Mouse (Mus musculus) liver, adult (tissue): ENCODE data around the gene Pkd1l2.

Source experiments
- GATA4 ChIP-seq: IDR thresholded peaks from 2 replicates; pipeline ENCODE4 v1.6.1; 2014; ENCODE audit warnings: mild to moderate bottlenecking, low read length; ENCODE audit not compliant: insufficient replicate concordance

Pkd1l2 gene

DNA sequence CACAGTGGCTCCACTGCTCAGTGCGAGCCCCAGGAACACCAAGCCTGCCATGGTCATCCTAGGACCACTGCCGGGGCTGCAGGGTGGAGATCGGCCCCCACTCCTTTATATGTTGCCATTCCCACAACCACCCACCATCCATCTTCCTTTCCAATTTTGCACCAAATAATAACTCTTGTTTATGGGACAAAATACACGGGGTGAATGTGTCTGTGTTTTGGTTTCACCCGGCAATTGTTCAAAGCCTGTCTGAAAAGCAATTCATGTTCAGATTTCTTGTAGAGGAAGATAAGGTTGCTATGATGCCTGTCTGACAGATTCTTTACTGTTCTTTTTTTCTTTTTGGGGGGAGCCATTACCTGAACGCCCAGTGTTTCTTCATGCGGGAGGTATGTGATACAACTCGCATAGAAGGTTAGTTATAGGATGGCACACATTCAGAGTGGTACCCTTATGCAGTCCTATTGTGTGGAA, at the start of gene Pkd1l2:
TSS of gene Pkd1l2 (minus strand) at position 51 of the 474 bp plus-strand sequence.
- TF ChIP-seq GATA4: no peak

- no peak for TF ChIP-seq GATA4
Measured at GRCm38 (mm10) chr8:117127063-117127462, 44.8 kb upstream of the Pkd1l2 start.

DNA sequence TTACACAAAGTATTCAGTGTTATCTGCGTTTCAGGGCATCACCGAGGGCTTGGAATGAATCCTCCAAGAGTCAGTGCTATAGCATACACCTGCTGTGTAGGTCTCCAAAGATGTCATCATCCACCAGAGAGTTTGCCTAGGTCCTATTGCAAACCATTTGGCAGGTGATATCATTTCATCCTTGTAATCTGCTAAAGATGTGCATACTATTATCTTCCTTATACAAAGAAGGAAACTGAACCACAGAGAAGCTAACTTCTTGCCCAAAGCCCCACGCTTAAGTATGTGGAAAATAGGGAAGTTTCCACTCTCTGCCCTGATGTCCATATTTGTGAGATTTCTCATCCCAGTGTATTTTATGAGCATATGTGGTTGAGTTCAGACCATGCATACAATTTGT, 44.2 kb upstream of the Pkd1l2 start:
- no peak for TF ChIP-seq GATA4

- no peak for TF ChIP-seq GATA4
Measured at GRCm38 (mm10) chr8:117125854-117126253, 43.6 kb upstream of the Pkd1l2 start.

DNA sequence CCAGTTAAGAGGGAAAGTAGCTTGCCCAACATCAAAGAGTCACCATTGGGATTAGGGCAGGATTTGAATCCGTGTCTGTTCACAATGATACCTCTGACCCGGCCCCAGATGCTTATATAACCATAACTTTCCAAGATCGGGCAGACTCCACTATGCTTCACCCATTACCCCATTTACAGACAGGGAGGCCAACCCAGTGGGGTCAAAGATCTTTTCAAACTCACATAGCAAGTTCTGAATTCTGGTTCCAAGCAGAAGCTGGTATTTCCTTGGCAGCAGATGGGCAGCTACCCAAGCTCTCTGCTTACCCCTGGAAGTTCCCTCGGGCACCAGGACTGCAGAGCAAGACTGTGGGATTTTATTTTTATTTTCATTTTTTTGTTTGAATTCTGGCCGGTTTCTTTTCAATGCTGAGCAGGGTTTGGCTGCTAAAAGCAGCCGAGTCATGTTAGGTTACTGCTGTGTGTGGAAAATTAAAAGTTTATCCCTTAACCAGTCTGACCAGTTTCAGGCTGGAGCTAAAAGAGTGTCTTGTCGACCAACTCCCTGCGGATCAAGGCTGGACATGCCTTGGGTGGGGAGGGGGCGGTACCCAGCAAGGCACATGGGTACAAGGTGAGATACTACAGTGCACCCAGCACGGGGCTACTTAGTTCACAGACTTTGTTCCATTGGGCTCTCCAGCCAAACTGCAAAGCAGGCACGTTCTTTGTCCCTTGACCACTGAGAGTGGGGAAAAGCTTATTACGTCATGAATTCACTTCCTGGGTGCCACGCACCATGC, 41.8 kb upstream of the Pkd1l2 start:
- TF ChIP-seq GATA4: no peak

DNA sequence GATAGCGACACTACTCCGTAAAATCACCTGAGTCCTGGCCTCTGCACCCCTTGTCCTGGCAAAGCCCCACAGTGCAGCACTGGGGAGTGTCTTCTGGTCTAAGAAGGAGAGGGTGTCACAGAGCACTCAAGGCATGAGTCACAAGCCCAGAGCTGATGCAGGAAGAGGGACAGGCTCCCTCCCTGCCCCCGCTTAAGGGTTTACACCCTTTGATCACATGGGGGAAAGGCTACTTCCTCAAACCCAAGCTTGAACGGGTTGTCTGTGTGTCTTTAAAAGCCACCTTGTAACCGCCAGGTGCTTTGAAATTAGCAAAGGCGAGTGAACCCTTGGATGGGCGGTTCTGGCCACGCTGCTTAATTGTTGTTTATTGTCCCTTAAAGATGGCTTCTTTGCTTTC, 39.0 kb upstream of the Pkd1l2 start:
- no peak for TF ChIP-seq GATA4

DNA sequence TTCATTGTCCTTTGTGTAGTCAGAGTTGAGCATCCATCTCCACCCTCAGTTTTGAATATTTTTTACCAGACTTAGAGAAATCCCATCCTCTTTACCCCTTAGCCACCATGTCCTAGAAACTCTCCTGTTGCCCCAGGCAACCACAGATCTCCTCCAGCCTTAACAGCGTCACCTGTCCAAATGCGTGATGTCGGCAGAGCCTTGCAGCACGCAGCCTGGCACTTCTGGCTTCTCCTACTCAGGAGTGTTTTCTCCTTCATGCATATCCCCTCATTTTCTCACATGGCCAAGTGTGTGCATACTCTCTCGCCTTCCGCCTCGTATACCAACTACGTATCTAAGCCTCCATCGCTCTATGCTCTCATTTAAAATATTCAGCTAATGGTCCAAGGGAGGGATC, 36.2 kb upstream of the Pkd1l2 start:
- TF ChIP-seq GATA4: no peak

DNA sequence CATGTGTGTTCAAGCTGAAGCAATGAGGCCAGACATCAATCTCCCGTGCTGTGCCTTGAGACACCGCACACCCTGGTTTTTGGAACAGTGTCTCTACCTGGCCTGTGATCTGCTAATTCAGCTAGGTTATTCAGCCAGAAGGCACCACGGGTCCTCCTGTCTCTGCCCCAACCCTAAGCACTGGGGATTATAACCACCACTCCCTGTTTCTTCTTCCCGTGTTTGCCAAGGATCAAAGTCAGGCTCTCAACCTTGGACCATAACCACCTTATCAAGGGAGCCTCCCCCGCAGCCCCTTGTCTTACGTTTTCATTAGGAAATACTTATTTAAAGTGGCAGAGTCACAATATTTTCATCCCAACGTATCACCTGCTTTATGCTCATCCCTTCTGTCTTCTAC, 34.3 kb upstream of the Pkd1l2 start:
- TF ChIP-seq GATA4: no peak

DNA sequence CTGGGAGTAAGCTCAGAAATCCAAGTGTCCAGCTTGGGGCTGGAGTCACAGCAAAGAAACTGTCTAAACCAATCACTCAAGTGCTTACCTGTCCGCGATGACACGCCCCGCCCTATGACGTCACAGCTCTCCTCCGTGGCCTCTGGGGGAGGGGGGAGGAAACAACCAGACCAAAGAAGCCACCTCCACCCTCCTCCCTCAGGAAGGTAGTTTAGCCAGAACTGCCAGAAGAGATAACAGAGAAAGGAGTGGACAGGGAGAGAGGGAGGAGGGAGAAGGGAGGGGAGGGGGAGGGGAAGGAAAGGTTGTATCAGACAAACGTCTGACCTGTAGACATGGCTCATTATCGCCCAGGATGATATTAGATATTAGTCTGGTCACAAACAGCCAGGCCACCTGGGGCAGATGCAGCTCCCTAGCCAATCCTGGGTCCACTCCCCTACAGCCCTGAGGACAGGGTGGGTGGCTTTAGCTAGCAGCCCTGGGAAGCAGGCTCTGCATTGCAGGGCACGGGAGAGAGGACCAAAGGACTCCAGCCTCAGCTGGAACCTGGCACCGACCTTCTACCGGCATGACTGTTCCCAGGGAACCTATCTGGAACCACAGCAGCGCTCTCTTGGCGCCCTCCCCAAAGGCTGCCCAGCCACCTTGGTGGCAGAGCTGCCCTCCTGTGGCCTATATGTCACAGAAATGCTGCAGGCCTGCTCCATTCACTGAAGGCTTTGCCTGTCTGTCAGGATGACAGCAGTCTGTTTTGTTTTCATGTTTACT, 33.6 kb upstream of the Pkd1l2 start:
- TF ChIP-seq GATA4: no peak

GRCm38 (mm10) chr8:117115094-117115493, 32.8 kb upstream of the Pkd1l2 start:
- TF ChIP-seq GATA4: no peak

DNA sequence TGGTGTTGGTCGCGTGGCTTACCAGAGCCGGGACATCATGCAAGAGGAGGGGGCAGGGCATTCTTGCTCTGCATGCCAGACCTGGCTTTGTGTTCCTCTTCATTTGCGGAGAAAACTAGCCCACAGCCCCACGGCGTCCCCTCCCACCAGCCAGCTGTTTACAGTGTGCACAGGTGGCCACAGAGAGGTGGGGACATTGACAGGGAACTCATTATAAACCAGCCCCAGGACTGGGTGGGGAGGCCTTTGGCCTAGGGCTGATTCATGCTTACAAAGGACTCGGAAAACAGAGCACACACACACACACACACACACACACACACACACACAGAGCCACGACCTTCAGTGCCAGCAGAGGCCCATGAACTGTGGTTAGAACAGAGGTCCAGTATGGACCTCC, 30.0 kb upstream of the Pkd1l2 start:
- no peak for TF ChIP-seq GATA4

- TF ChIP-seq GATA4: no peak
Measured at GRCm38 (mm10) chr8:117111641-117112040, 29.4 kb upstream of the Pkd1l2 start.

- no peak for TF ChIP-seq GATA4
Measured at GRCm38 (mm10) chr8:117109801-117110390, 27.6 kb upstream of the Pkd1l2 start.

DNA sequence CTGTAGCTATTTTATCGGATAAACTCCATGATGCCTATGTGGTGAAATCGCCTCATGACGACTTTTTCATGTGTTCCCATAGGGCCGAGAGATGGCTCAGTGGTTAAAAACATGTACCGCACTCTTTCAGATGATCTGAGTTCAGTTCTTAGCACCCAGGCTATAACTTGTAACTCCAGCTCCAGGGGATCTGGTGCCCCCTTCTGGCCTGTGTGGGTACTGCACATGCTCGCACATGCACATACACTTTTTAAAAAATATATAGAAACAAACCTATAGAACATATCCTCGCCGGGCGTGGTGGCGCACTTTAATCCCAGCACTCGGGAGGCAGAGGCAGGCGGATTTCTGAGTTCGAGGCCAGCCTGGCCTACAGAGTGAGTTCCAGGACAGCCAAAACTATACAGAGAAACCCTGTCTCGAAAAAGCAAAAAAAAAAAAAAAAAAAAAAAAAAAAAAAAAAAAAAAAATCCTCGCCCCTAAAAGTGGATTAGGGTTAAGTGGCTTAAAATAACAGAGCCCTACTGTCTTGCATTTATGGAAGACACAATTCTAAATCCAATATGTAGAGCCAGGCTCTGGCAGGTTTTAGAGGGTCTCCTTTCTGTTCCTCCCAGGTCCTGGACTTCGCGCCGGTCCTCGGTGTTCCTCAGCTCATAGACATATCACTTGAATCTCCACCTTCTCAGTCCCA, 26.9 kb upstream of the Pkd1l2 start:
- no peak for TF ChIP-seq GATA4

DNA sequence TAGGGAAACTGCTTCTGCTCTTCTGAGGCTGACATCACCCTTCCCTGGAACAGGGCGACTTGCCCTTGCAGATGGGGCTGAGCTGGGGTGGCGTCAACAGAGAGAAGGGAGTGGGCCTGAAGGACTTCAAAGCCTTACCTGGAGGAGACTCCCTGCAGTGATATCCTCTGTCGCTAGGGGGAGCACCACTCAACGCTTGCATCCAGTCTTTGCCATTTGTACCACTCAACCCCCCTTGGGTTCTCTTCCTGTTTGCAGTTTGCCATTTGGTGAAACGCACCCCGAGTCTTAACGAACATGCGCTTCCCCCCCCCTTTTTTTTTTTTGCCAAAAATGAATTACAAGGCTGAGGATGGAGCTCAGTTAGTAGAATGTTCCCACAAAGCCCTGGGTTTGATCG, 25.3 kb upstream of the Pkd1l2 start:
- no peak for TF ChIP-seq GATA4
